Mouse (Mus musculus): ENCODE measurements around the gene Tmem210.

GRCm38 (mm10) chr2:25292856-25293255 is 4.9 kb downstream of the Tmem210 start:
- peak; percentile 92 for TF ChIP-seq CTCF (IDR thresholded peaks at IDR 0.05; ENCODE audit: low read depth)
- no peak for TF ChIP-seq EP300 (IDR thresholded peaks at IDR 0.05; ENCODE audit: low read depth)
